Mouse (Mus musculus): Measurements from ENCODE around the gene Tmed10. TPM values are rescaled to one million over a fixed set of nuclear protein-coding genes. Genes with fewer than 3 reads are reported as not detected.

Gene Tmed10
- total RNA-seq, 1 experiment, result 109 TPM

GRCm38 (mm10) chr12:85339947-85340346 lies 34.7 kb downstream of the Tmed10 start:
- TF ChIP-seq ZC3H11A (IDR thresholded peaks at IDR 0.05; ENCODE audit: borderline replicate concordance, low read depth, low read length), result no peak
- TF ChIP-seq ZNF384 (IDR thresholded peaks at IDR 0.05; ENCODE audit: low read depth, low read length), result no peak
- no peak for TF ChIP-seq CHD2 (IDR thresholded peaks at IDR 0.05; ENCODE audit: low read depth, low read length)
- TF ChIP-seq MAFK (IDR thresholded peaks at IDR 0.05; ENCODE audit: insufficient read depth, low read depth, low read length), result no peak
- no peak for TF ChIP-seq HCFC1 (IDR thresholded peaks at IDR 0.05; ENCODE audit: borderline replicate concordance, insufficient read depth, low read length)
- no peaks in the 10 kb centered on the region for H3K9me3 ChIP-seq (ENCODE audit: control insufficient read depth, insufficient read depth, low read depth, low read length)
- peak overlapping the region in 1 of 2 experiments; percentile 94; a peak in 2 of 4 replicates for H3K4me3 ChIP-seq (ENCODE audit: insufficient read depth in 1 of 2, low read depth in 1 of 2, low read length in 2 of 2, poor library complexity in 1 of 2, severe bottlenecking in 1 of 2)
- peaks cover 0 to 6% of the 10 kb centered on the region in 2 experiments; a peak in 3 of 4 replicates for H3K4me1 ChIP-seq (ENCODE audit: control insufficient read depth in 2 of 2, insufficient read depth in 2 of 2, low read length in 2 of 2, poor library complexity in 1 of 2)
- DNase-seq (ENCODE audit: low read depth, low spot score), result no peak
- no peak overlapping the region for H3K27ac ChIP-seq (ENCODE audit: insufficient read depth, low read depth, low read length, poor library complexity, severe bottlenecking)
- H3K36me3 ChIP-seq (ENCODE audit: control insufficient read depth, insufficient read depth, low read length, poor library complexity, severe bottlenecking), result peaks cover 1% of the 10 kb centered on the region; the same call in 1 of the 2 replicates
- H3K9ac ChIP-seq (ENCODE audit: insufficient read depth, low read depth, low read length, poor library complexity, severe bottlenecking), result no peak overlapping the region
- in situ Hi-C loops (cut with MboI; ENCODE audit: low sequenced_read_pairs in 2 of 2, unreplicated experiment in 2 of 2), result loop anchor here (10.0 to 25.0 kb wide), 2 partner anchors 145 to 322 kb away; no protein-coding TSS in a partner anchor

- Histone ChIP-seq H3K9me3 (ENCODE audit: control insufficient read depth, insufficient read depth, low read depth, low read length) (no peaks in the 10 kb centered on the region), H3K27ac (ENCODE audit: insufficient read depth, low read depth, low read length, poor library complexity, severe bottlenecking) (no peak within 1 kb of the TSS), H3K36me3 (ENCODE audit: control insufficient read depth, insufficient read depth, low read length, poor library complexity, severe bottlenecking) (no peaks in the 10 kb centered on the region; the same call in 1 of the 2 replicates), H3K4me1 (ENCODE audit: control insufficient read depth in 2 of 2, insufficient read depth in 2 of 2, low read length in 2 of 2, poor library complexity in 1 of 2) (peaks cover 0 to 2% of the 10 kb centered on the region in 2 experiments; a peak in 2 of 4 replicates), H3K4me3 (ENCODE audit: insufficient read depth in 1 of 2, low read depth in 1 of 2, low read length in 2 of 2, poor library complexity in 1 of 2, severe bottlenecking in 1 of 2) (peak within 1 kb of the TSS; percentile 86 to 94), H3K9ac (ENCODE audit: insufficient read depth, low read depth, low read length, poor library complexity, severe bottlenecking) (peak within 1 kb of the TSS; percentile 93)
- in situ Hi-C loops (cut with MboI; ENCODE audit: low sequenced_read_pairs in 2 of 2, unreplicated experiment in 2 of 2), result loop anchor here in 1 of 2 experiments (25.0 kb wide), 1 partner anchor 323 kb away; no protein-coding TSS in a partner anchor
- TF ChIP-seq ZNF384 (IDR thresholded peaks at IDR 0.05; ENCODE audit: low read depth, low read length) (peak; percentile 94), HCFC1 (IDR thresholded peaks at IDR 0.05; ENCODE audit: borderline replicate concordance, insufficient read depth, low read length) (peak; percentile 73; the same call in 1 of the 2 replicates), CHD2 (IDR thresholded peaks at IDR 0.05; ENCODE audit: low read depth, low read length) (peak; percentile 81; the same call in 1 of the 2 replicates), MAFK (IDR thresholded peaks at IDR 0.05; ENCODE audit: insufficient read depth, low read depth, low read length) (no peak)
- peak; percentile 87 for DNase-seq (ENCODE audit: low read depth, low spot score)
Measured at GRCm38 (mm10) chr12:85339243-85339729, 35.4 kb downstream of the Tmed10 start, which contains the start of gene Nek9. Nek9 (minus strand) TSS chr12:85339362.

DNA sequence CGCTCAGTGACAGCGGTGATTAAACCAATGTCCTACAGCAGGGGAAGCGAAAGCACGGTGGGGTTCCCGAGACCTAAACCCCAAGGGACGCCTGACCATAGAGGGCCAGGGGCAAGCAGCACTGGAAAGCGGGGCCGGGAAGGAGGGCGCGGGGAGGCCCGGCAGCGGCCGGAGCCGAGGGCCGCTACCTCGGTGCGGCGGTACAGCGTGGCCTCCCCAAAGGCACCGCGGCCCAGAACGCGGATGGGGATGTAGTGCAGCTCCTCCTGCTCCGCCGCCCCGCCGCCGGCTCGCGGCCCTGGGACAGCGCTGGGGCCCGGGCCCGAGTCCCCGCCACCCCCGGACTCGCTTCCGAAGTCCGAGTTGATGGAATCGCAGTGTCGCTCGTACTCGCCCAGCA lies 35.8 kb downstream of the Tmed10 start:
- DNase-seq (ENCODE audit: low read depth, low spot score), result no peak
- H3K36me3 ChIP-seq (ENCODE audit: control insufficient read depth, insufficient read depth, low read length, poor library complexity, severe bottlenecking), result no peaks in the 10 kb centered on the region; the same call in 1 of the 2 replicates
- TF ChIP-seq ZC3H11A (IDR thresholded peaks at IDR 0.05; ENCODE audit: borderline replicate concordance, low read depth, low read length) (no peak), HCFC1 (IDR thresholded peaks at IDR 0.05; ENCODE audit: borderline replicate concordance, insufficient read depth, low read length) (no peak)
- no peak overlapping the region for H3K27ac ChIP-seq (ENCODE audit: insufficient read depth, low read depth, low read length, poor library complexity, severe bottlenecking)
- H3K9ac ChIP-seq (ENCODE audit: insufficient read depth, low read depth, low read length, poor library complexity, severe bottlenecking), result peak overlapping the region; percentile 93
- H3K9me3 ChIP-seq (ENCODE audit: control insufficient read depth, insufficient read depth, low read depth, low read length), result no peaks in the 10 kb centered on the region
- in situ Hi-C loops (cut with MboI; ENCODE audit: low sequenced_read_pairs in 2 of 2, unreplicated experiment in 2 of 2), result loop anchor here in 1 of 2 experiments (25.0 kb wide), 1 partner anchor 323 kb away; no protein-coding TSS in a partner anchor
- peak overlapping the region; percentile 86 to 94 for H3K4me3 ChIP-seq (ENCODE audit: insufficient read depth in 1 of 2, low read depth in 1 of 2, low read length in 2 of 2, poor library complexity in 1 of 2, severe bottlenecking in 1 of 2)
- H3K4me1 ChIP-seq (ENCODE audit: control insufficient read depth in 2 of 2, insufficient read depth in 2 of 2, low read length in 2 of 2, poor library complexity in 1 of 2), result peaks cover 0 to 2% of the 10 kb centered on the region in 2 experiments; a peak in 2 of 4 replicates

- no peak overlapping the region for H3K27ac ChIP-seq (ENCODE audit: insufficient read depth, low read depth, low read length, poor library complexity, severe bottlenecking)
- no peak overlapping the region for H3K9ac ChIP-seq (ENCODE audit: insufficient read depth, low read depth, low read length, poor library complexity, severe bottlenecking)
- no peak for TF ChIP-seq CHD2 (IDR thresholded peaks at IDR 0.05; ENCODE audit: low read depth, low read length)
- no peak for TF ChIP-seq ZC3H11A (IDR thresholded peaks at IDR 0.05; ENCODE audit: borderline replicate concordance, low read depth, low read length)
- peak; percentile 66; the same call in 1 of the 2 replicates for TF ChIP-seq MAFK (IDR thresholded peaks at IDR 0.05; ENCODE audit: insufficient read depth, low read depth, low read length)
- TF ChIP-seq HCFC1 (IDR thresholded peaks at IDR 0.05; ENCODE audit: borderline replicate concordance, insufficient read depth, low read length), result no peak
- H3K4me1 ChIP-seq (ENCODE audit: control insufficient read depth in 2 of 2, insufficient read depth in 2 of 2, low read length in 2 of 2, poor library complexity in 1 of 2), result no peaks in the 10 kb centered on the region; a peak in 1 of 4 replicates
- peak overlapping the region in 1 of 2 experiments; percentile 94; a peak in 1 of 4 replicates for H3K4me3 ChIP-seq (ENCODE audit: insufficient read depth in 1 of 2, low read depth in 1 of 2, low read length in 2 of 2, poor library complexity in 1 of 2, severe bottlenecking in 1 of 2)
- DNase-seq (ENCODE audit: low read depth, low spot score), result no peak
- in situ Hi-C loops (cut with MboI; ENCODE audit: low sequenced_read_pairs in 2 of 2, unreplicated experiment in 2 of 2), result loop anchor here in 1 of 2 experiments (25.0 kb wide), 1 partner anchor 325 kb away; no protein-coding TSS in a partner anchor
- no peaks in the 10 kb centered on the region; the same call in 1 of the 2 replicates for H3K36me3 ChIP-seq (ENCODE audit: control insufficient read depth, insufficient read depth, low read length, poor library complexity, severe bottlenecking)
- no peaks in the 10 kb centered on the region for H3K9me3 ChIP-seq (ENCODE audit: control insufficient read depth, insufficient read depth, low read depth, low read length)
Measured at GRCm38 (mm10) chr12:85337567-85338311, 36.9 kb downstream of the Tmed10 start.
